Mouse (Mus musculus) limb, embryonic 12.5 days (tissue): ENCODE data around the gene Them5. TPM values are rescaled to one million over a fixed set of nuclear protein-coding genes. Genes with fewer than 3 reads are reported as not detected.
A peak's percentile ranks its signal among the peaks of the same experiment; 100 is the strongest.

Source experiments
- ATAC-seq: fragments of 200-750 bp; cut with Nextera tagmentation; 2 replicates; pipeline ENCODE4 v1.8.0; 2017; ENCODE audit warnings: low read depth, moderate TSS enrichment; ENCODE audit not compliant: insufficient number of reproducible peaks, insufficient read depth, low FRiP score, low TSS enrichment
- H3K27ac ChIP-seq: fragments of 300-500 bp; sonication (generic); 2 replicates; pipeline ENCODE4 v1.5.1; 2016; ENCODE audit warnings: mild to moderate bottlenecking, moderate library complexity
- H3K27me3 ChIP-seq: fragments of 300-500 bp; sonication (generic); 2 replicates; pipeline ENCODE4 v1.6.1; 2016; ENCODE audit warnings: mild to moderate bottlenecking, moderate library complexity
- H3K36me3 ChIP-seq: fragments of 300-500 bp; sonication (generic); 2 replicates; pipeline ENCODE4 v1.6.1; 2016; ENCODE audit warnings: mild to moderate bottlenecking, moderate library complexity
- H3K4me1 ChIP-seq: fragments of 300-500 bp; sonication (generic); replicated peaks from 2 replicates; pipeline ENCODE4 v1.6.1; 2016
- H3K4me2 ChIP-seq: fragments of 300-500 bp; sonication (generic); 2 replicates; pipeline ENCODE4 v1.6.1; 2016; ENCODE audit warnings: mild to moderate bottlenecking, moderate library complexity
- H3K4me3 ChIP-seq: fragments of 300-500 bp; sonication (generic); replicated peaks from 2 replicates; pipeline ENCODE4 v1.5.1; 2016; ENCODE audit warnings: mild to moderate bottlenecking
- H3K9ac ChIP-seq: fragments of 300-500 bp; sonication (generic); replicated peaks from 2 replicates; pipeline ENCODE4 v1.6.1; 2016; ENCODE audit warnings: mild to moderate bottlenecking, moderate library complexity
- H3K9me3 ChIP-seq: fragments of 300-500 bp; sonication (generic); 2 replicates; pipeline ENCODE4 v1.6.1; 2016; ENCODE audit warnings: mild to moderate bottlenecking, moderate library complexity
- WGBS: fragments of 180-500 bp; shearing (Covaris S2); methylation state at CpG from one replicate; pipeline ENCODE4 v1.1.7; 2016; 5-methylcytosine and 5-hydroxymethylcytosine counted together
- polyA plus RNA-seq: library from polyadenylated mRNA; unstranded; fragments of >200 nt; fragmentation: Nextera tagmentation; extraction: Ambion mirVana; gene quantifications from 2 replicates; pipeline ENCODE4 v1.2.1, GENCODE M21; 2016

Gene Them5
- 0.28 TPM in 1 of 2 replicates, not detected in the other for polyA plus RNA-seq

GRCm38 (mm10) chr3:94341959-94342422 is at the start of gene Them5:
TSS of gene Them5 (plus strand) at chr3:94342099.
- no peak within 1 kb of the TSS for H3K9ac ChIP-seq
- H3K4me1 ChIP-seq, result no peaks in the 10 kb centered on the region
- no peaks in the 10 kb centered on the region for H3K36me3 ChIP-seq
- H3K27ac ChIP-seq, result no peak within 1 kb of the TSS
- no peak within 1 kb of the TSS for H3K4me3 ChIP-seq
- H3K4me2 ChIP-seq, result no peak within 1 kb of the TSS
- ATAC-seq, result no peak
- WGBS, result 64% methylated on average over 3 of the region's 3 CpGs
- no peaks in the 10 kb centered on the region for H3K9me3 ChIP-seq
- H3K27me3 ChIP-seq, result no peaks in the 10 kb centered on the region

- Histone ChIP-seq H3K27ac (no peak overlapping the region), H3K27me3 (no peaks in the 10 kb centered on the region), H3K9ac (no peak overlapping the region), H3K9me3 (no peaks in the 10 kb centered on the region), H3K4me1 (no peaks in the 10 kb centered on the region), H3K36me3 (no peaks in the 10 kb centered on the region), H3K4me2 (no peak overlapping the region), H3K4me3 (no peak overlapping the region)
- WGBS, result 87% methylated on average over 1 of the region's 1 CpGs
- no peak for ATAC-seq
Observed at GRCm38 (mm10) chr3:94305457-94305856, 36.4 kb upstream of the Them5 start.

GRCm38 (mm10) chr3:94306975-94307374 is 34.9 kb upstream of the Them5 start:
- no peak overlapping the region for H3K4me3 ChIP-seq
- no peak overlapping the region for H3K4me2 ChIP-seq
- ATAC-seq, result no peak
- H3K9me3 ChIP-seq, result no peaks in the 10 kb centered on the region
- H3K27me3 ChIP-seq, result no peaks in the 10 kb centered on the region
- H3K9ac ChIP-seq, result no peak overlapping the region
- no peak overlapping the region for H3K27ac ChIP-seq
- 0 out of 2 replicates have a peak, but pooled peaks cover 6% of the 10 kb centered on the region for H3K4me1 ChIP-seq
- no peaks in the 10 kb centered on the region for H3K36me3 ChIP-seq

GRCm38 (mm10) chr3:94309633-94310363 is 32.1 kb upstream of the Them5 start, which contains the start of gene Them4:
TSS of gene Them4 (plus strand) at chr3:94310089.
- Histone ChIP-seq H3K4me2 (peak within 1 kb of the TSS; percentile 59), H3K36me3 (no peaks in the 10 kb centered on the region), H3K4me1 (0 out of 2 replicates have a peak, but pooled peaks cover 6% of the 10 kb centered on the region), H3K4me3 (peak within 1 kb of the TSS; percentile 55), H3K9ac (peak within 1 kb of the TSS; percentile 67), H3K27ac (peak within 1 kb of the TSS; percentile 84), H3K9me3 (no peaks in the 10 kb centered on the region), H3K27me3 (no peaks in the 10 kb centered on the region)
- 3% methylated on average over 47 of the region's 47 CpGs for WGBS
- ATAC-seq, result peak; percentile 99

- Histone ChIP-seq H3K4me2 (peak overlapping the region; percentile 59), H3K36me3 (no peaks in the 10 kb centered on the region), H3K4me1 (0 out of 2 replicates have a peak, but pooled peaks cover 6% of the 10 kb centered on the region), H3K9ac (peak overlapping the region; percentile 67), H3K27ac (peak overlapping the region; percentile 84), H3K27me3 (no peaks in the 10 kb centered on the region), H3K4me3 (peak overlapping the region; percentile 55), H3K9me3 (no peaks in the 10 kb centered on the region)
- 49% methylated on average over 7 of the region's 7 CpGs for WGBS
- ATAC-seq, result no peak
Observed at GRCm38 (mm10) chr3:94310491-94310890, 31.4 kb upstream of the Them5 start.

- no peak overlapping the region for H3K27ac ChIP-seq
- no peak for ATAC-seq
- H3K4me3 ChIP-seq, result peak overlapping the region; percentile 55
- no peaks in the 10 kb centered on the region for H3K9me3 ChIP-seq
- no peaks in the 10 kb centered on the region for H3K27me3 ChIP-seq
- H3K36me3 ChIP-seq, result no peaks in the 10 kb centered on the region
- H3K4me2 ChIP-seq, result peak overlapping the region; percentile 59
- WGBS, result 66% methylated on average over 6 of the region's 6 CpGs
- H3K9ac ChIP-seq, result no peak overlapping the region
- H3K4me1 ChIP-seq, result 0 out of 2 replicates have a peak, but pooled peaks cover 6% of the 10 kb centered on the region
Observed at GRCm38 (mm10) chr3:94310911-94311310, 31.0 kb upstream of the Them5 start.

- 0 out of 2 replicates have a peak, but pooled peaks cover 6% of the 10 kb centered on the region for H3K4me1 ChIP-seq
- no peaks in the 10 kb centered on the region for H3K27me3 ChIP-seq
- H3K9ac ChIP-seq, result no peak overlapping the region
- H3K4me2 ChIP-seq, result no peak overlapping the region
- no peak overlapping the region for H3K4me3 ChIP-seq
- no peak for ATAC-seq
- no peak overlapping the region for H3K27ac ChIP-seq
- WGBS, result 79% methylated on average over 4 of the region's 4 CpGs
- H3K36me3 ChIP-seq, result no peaks in the 10 kb centered on the region
- H3K9me3 ChIP-seq, result no peaks in the 10 kb centered on the region
Observed at GRCm38 (mm10) chr3:94311376-94311775, 30.5 kb upstream of the Them5 start.

- Histone ChIP-seq H3K27ac (no peak overlapping the region), H3K36me3 (peaks cover 9% of the 10 kb centered on the region), H3K9ac (no peak overlapping the region), H3K4me2 (no peak overlapping the region), H3K4me1 (no peaks in the 10 kb centered on the region), H3K9me3 (no peaks in the 10 kb centered on the region), H3K27me3 (no peaks in the 10 kb centered on the region), H3K4me3 (no peak overlapping the region)
- WGBS, result 66% methylated on average over 3 of the region's 3 CpGs
- ATAC-seq, result no peak
Observed at GRCm38 (mm10) chr3:94328681-94329080, 13.2 kb upstream of the Them5 start.

GRCm38 (mm10) chr3:94334442-94334841 is 7.5 kb upstream of the Them5 start:
- no peaks in the 10 kb centered on the region for H3K4me1 ChIP-seq

GRCm38 (mm10) chr3:94338522-94338921 is 3.4 kb upstream of the Them5 start:
- no peak overlapping the region for H3K27ac ChIP-seq
- no peak overlapping the region for H3K4me3 ChIP-seq
- no peak overlapping the region for H3K4me2 ChIP-seq
- H3K4me1 ChIP-seq, result no peaks in the 10 kb centered on the region
- no peaks in the 10 kb centered on the region for H3K36me3 ChIP-seq
- H3K27me3 ChIP-seq, result no peaks in the 10 kb centered on the region
- WGBS, result 82% methylated on average over 3 of the region's 3 CpGs
- H3K9ac ChIP-seq, result no peak overlapping the region
- no peak for ATAC-seq
- no peaks in the 10 kb centered on the region for H3K9me3 ChIP-seq

More at GRCm38 (mm10) chr3:94334442-94334841, 7.5 kb upstream of the Them5 start:
- ATAC-seq, result no peak
- 92% methylated on average over 4 of the region's 4 CpGs for WGBS
- no peak overlapping the region for H3K27ac ChIP-seq
- peaks cover 5% of the 10 kb centered on the region; the same call in 1 of the 2 replicates for H3K36me3 ChIP-seq
- no peaks in the 10 kb centered on the region for H3K27me3 ChIP-seq
- no peaks in the 10 kb centered on the region for H3K9me3 ChIP-seq
- no peak overlapping the region for H3K4me3 ChIP-seq
- H3K9ac ChIP-seq, result no peak overlapping the region
- H3K4me2 ChIP-seq, result no peak overlapping the region

- H3K27me3 ChIP-seq, result no peaks in the 10 kb centered on the region
- H3K36me3 ChIP-seq, result no peaks in the 10 kb centered on the region
- no peak overlapping the region for H3K4me2 ChIP-seq
- ATAC-seq, result no peak
- 55% methylated on average over 1 of the region's 1 CpGs for WGBS
- no peaks in the 10 kb centered on the region for H3K4me1 ChIP-seq
- H3K4me3 ChIP-seq, result no peak overlapping the region
- H3K9ac ChIP-seq, result no peak overlapping the region
- H3K9me3 ChIP-seq, result no peaks in the 10 kb centered on the region
- no peak overlapping the region for H3K27ac ChIP-seq
Observed at GRCm38 (mm10) chr3:94342552-94342951, 653 bp downstream of the Them5 start.
